Mouse (Mus musculus) thymus, adult 2 months (tissue): ENCODE measurements at regions not wholly inside any gene's neighbourhood (a gene's known extent, or its start where the extent isn't known, plus 50 kb on each side); places are given as distances from the start of the nearest gene placed in this dataset.

Experiments used
- DNase-seq: peaks from one replicate; pipeline ENCODE4 v3.0.0; 2021
- H3K27ac ChIP-seq: fragments of 200-500 bp; 2 replicates; pipeline ENCODE4 v1.5.1; 2012; ENCODE audit warnings: low read length, control low read depth; ENCODE audit not compliant: control insufficient read depth, insufficient read depth
- H3K27me3 ChIP-seq: fragments of 200-500 bp; 2 replicates; pipeline ENCODE4 v1.6.1; 2012; ENCODE audit warnings: mild to moderate bottlenecking, low read length, moderate library complexity, mixed read lengths; ENCODE audit not compliant: control insufficient read depth, insufficient read depth
- H3K36me3 ChIP-seq: fragments of 200-500 bp; 2 replicates; pipeline ENCODE4 v1.6.1; 2012; ENCODE audit warnings: mild to moderate bottlenecking, low read length, moderate library complexity; ENCODE audit not compliant: control insufficient read depth, insufficient read depth
- H3K4me1 ChIP-seq: fragments of 200-500 bp; replicated peaks from 2 replicates; pipeline ENCODE4 v1.6.1; 2012; ENCODE audit warnings: low read length; ENCODE audit not compliant: control insufficient read depth, insufficient read depth
- H3K4me3 ChIP-seq: fragments of 200-500 bp; 2 replicates; pipeline ENCODE4 v1.5.1; 2012; ENCODE audit warnings: mild to moderate bottlenecking, low read length, control low read depth, moderate library complexity; ENCODE audit not compliant: control insufficient read depth, insufficient read depth
- CTCF ChIP-seq: fragments of 200-500 bp; IDR thresholded peaks from 2 replicates; pipeline ENCODE4 v1.5.1; 2012; ENCODE audit warnings: mild to moderate bottlenecking, control low read depth, low read length, moderate library complexity, borderline replicate concordance; ENCODE audit not compliant: control insufficient read depth, poor library complexity, insufficient read depth; ENCODE audit errors: extremely low read depth
- POLR2A ChIP-seq: fragments of 200-500 bp; IDR thresholded peaks from 2 replicates; pipeline ENCODE4 v1.6.1; 2012; ENCODE audit warnings: mild to moderate bottlenecking, low read length, control low read depth, moderate library complexity; ENCODE audit not compliant: control insufficient read depth, poor library complexity, insufficient read depth; ENCODE audit errors: extremely low read depth
- WGBS: fragments of 180-500 bp; shearing (Covaris S2); methylation state at CpG from one replicate; pipeline ENCODE4 v1.1.7; 2018; 5-methylcytosine and 5-hydroxymethylcytosine counted together

- Histone ChIP-seq H3K27ac (no peak overlapping the region), H3K4me3 (no peak overlapping the region), H3K36me3 (no peaks in the 10 kb centered on the region), H3K4me1 (no peaks in the 10 kb centered on the region), H3K27me3 (no peaks in the 10 kb centered on the region)
- TF ChIP-seq CTCF (no peak), POLR2A (no peak)
- no peak for DNase-seq
- 95% methylated on average over 8 of the region's 8 CpGs for WGBS
These were observed 76.6 kb upstream of the Man2a1 start for GRCm38 (mm10) chr17:64523899-64524298.

- WGBS, result 84% methylated on average over 7 of the region's 7 CpGs
- Histone ChIP-seq H3K4me1 (no peaks in the 10 kb centered on the region), H3K27ac (no peak overlapping the region), H3K4me3 (no peak overlapping the region), H3K36me3 (no peaks in the 10 kb centered on the region), H3K27me3 (no peaks in the 10 kb centered on the region)
- DNase-seq, result no peak
- TF ChIP-seq CTCF (no peak), POLR2A (no peak)
These were observed 72.7 kb upstream of the Man2a1 start for GRCm38 (mm10) chr17:64527817-64528216.

GRCm38 (mm10) chr17:64528476-64528875 is 72.1 kb upstream of the Man2a1 start:
- Histone ChIP-seq H3K4me1 (no peaks in the 10 kb centered on the region), H3K27me3 (no peaks in the 10 kb centered on the region), H3K4me3 (no peak overlapping the region), H3K27ac (no peak overlapping the region), H3K36me3 (no peaks in the 10 kb centered on the region)
- WGBS, result 94% methylated on average over 7 of the region's 7 CpGs
- TF ChIP-seq POLR2A (no peak), CTCF (no peak)
- DNase-seq, result no peak

- no peak for TF ChIP-seq POLR2A
- TF ChIP-seq CTCF, result no peak
- Histone ChIP-seq H3K4me3 (no peak overlapping the region), H3K36me3 (no peaks in the 10 kb centered on the region), H3K27ac (no peak overlapping the region), H3K4me1 (no peaks in the 10 kb centered on the region), H3K27me3 (no peaks in the 10 kb centered on the region)
- DNase-seq, result no peak
- WGBS, result 85% methylated on average over 14 of the region's 14 CpGs
These were observed 71.1 kb upstream of the Man2a1 start for GRCm38 (mm10) chr17:64529296-64529994.

- no peak for DNase-seq
- no peaks in the 10 kb centered on the region for H3K27me3 ChIP-seq
- TF ChIP-seq POLR2A (no peak), CTCF (no peak)
- no peaks in the 10 kb centered on the region for H3K36me3 ChIP-seq
- 73% methylated on average over 7 of the region's 7 CpGs for WGBS
- H3K4me1 ChIP-seq, result no peaks in the 10 kb centered on the region
- no peak overlapping the region for H3K27ac ChIP-seq
- H3K4me3 ChIP-seq, result no peak overlapping the region
These were observed 69.4 kb upstream of the Man2a1 start for GRCm38 (mm10) chr17:64531150-64531549.

GRCm38 (mm10) chr17:64534323-64534722 is 66.2 kb upstream of the Man2a1 start:
- no peak for DNase-seq
- no peak overlapping the region for H3K4me3 ChIP-seq
- no peaks in the 10 kb centered on the region for H3K36me3 ChIP-seq
- WGBS, result 94% methylated on average over 4 of the region's 4 CpGs
- no peaks in the 10 kb centered on the region for H3K4me1 ChIP-seq
- H3K27ac ChIP-seq, result no peak overlapping the region
- H3K27me3 ChIP-seq, result no peaks in the 10 kb centered on the region
- TF ChIP-seq POLR2A (no peak), CTCF (no peak)
